Mouse (Mus musculus) adipocyte (in vitro differentiated cells): Measurements from ENCODE around the gene Cyp2a22.
"Not testable (repeated sequence)": the region's sequence is repeated elsewhere in the genome, so short reads cannot be mapped to it uniquely, and the experiment has no call there.

ENCODE experiments used
- DNase-seq: peaks from one replicate; pipeline ENCODE4 v3.0.0-alpha.2; 2016; ENCODE audit warnings: low spot score

Cyp2a22 gene

GRCm38 (mm10) chr7:26939262-26939661, at the start of gene Cyp2a22:
TSS of gene Cyp2a22 (minus strand) at chr7:26939384.
- no peak for DNase-seq

GRCm38 (mm10) chr7:26983151-26983550, 44.0 kb upstream of the Cyp2a22 start:
- not testable (repeated sequence) for DNase-seq

DNA sequence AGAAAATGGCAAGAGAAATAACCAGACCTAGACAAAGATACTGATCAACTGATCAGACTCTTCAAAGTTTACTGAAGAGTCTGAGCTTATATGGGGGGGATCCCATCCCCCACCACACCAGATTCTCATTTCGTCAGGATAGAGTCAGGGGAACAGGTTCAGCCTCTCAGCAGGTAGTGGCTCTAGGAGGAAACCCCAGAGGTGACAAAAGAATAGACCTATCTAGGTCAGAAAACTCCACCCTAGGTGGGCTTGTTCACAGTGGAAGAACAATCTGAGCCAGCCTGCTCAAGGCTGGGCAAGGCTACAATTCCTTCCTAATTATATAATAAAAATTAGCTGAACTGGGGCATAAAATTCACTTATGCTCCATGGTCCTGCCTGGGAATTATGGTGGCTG, 43.4 kb upstream of the Cyp2a22 start:
- no peak for DNase-seq

DNA sequence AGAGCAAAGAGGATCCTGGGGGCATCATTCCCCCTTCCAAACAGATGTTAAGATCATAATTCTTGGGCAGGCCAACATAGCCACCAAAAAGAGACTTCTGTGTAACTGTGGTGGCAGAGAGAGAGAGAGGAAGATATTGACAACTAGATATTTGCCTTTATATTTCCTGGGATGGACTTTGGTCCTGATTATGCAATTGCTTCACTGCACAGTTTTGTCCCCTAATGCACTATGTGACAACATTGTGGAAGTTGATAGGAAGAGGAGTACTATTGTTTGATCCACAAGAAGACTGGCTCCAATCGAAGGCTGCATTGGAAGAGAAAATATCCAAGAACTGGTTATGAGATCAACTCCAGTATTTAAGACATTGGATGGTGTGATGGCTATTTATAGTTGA, 42.8 kb upstream of the Cyp2a22 start:
- DNase-seq: not testable (repeated sequence)

DNA sequence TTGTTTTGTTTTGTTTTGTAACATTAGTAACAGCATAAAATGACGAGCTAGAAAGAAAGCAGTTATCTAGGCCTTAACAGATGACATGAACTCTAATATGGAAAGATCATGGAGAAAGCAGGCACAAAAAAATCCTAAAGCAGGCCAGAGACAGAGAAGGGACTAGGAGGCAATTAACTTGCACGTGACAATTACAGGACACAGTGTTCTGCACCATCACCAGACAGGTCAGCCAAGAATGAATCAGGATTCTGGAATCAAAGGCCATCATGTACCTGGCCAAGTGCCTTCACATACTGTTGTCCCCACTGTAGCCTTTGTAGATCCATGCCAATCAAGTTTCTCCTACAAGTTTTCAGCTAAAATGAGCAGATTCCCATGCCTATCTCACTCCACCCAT, 42.3 kb upstream of the Cyp2a22 start:
- DNase-seq: not testable (repeated sequence)

DNA sequence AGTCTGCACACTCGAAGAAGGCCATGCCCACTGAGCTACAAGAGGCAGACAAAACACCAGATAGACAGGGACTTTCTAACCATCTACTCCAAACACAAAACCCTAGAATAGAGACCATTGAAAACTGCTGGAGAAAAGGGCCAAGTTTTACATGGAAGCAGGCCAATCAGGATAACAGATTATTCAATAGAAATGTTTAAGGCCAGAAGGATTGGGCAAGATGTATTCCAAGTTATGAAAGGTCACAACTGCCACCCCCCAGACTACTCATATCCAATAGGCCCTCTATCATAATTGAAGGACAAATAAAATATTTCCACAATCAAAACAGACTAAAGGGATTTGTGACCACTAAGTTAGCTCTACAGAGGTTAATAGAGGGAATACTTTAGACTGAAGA, 23.2 kb upstream of the Cyp2a22 start:
- DNase-seq: not testable (repeated sequence)

DNA sequence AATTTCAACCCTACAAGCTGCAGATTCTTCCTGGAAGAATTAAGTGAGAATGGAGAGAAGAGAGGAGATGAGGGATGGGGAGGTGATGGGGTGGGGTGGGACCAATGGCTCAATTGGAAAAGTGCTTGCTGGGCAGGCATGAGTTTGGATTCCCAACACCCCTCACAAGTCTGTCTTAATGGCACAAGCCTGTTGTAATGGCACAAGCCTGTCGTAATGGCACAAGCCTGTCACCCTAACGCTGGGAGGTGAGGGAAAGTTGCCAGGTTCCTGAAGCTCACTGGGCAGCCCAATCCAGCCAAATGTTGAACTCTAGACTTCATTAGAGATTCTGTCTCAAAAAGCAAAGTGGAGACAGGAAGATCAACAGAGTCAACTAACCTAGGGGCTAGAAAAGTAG, 14.1 kb upstream of the Cyp2a22 start:
- DNase-seq: not testable (repeated sequence)

DNA sequence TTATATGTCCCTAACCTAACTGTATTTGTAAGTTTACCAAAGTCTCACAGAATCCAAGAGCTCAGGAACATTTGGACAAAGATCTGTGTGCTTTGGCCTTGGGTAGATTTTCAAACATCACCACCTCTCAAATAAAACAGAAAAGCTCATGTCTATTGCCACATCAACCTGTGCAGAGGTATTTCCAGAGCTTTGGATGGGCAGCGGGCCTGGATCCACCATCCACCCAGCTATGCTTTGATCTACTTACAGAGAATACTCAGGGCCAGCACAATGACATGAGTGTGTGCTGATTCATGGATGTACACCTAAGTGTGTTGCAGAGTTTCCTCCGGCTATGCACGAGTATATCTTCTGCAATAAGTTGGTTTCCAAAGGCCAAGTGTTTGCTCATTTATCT, 13.5 kb upstream of the Cyp2a22 start:
- not testable (repeated sequence) for DNase-seq

DNA sequence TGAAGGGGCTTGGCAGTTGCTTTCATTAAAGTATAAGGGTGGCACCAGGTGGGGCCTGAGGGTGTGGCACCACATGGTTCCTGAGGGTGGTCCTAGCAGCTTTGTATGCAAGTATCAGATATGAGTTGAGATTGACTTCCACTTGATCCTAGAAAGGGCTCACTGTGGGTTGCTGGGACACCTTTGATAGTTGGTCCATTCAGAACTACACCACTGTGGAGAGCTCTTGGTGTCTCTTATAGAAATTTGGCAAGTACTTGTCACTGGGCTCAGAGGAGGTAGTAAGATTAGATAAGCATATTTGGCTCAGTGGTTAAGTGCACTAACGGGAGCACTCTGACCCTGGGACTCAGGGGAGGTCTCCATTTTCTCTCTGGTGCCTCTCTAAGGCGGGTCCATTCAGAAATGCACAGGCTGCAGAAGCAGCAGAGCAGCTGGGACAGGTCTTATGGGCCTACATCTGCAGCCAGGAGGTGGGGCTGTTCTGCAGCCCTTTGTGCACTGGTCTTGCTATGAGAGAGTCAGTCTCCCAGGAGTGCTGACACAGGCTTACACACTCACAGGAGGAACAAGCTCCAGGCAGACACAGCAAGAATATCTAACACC, 2.2 kb upstream of the Cyp2a22 start:
- DNase-seq: not testable (repeated sequence)

DNA sequence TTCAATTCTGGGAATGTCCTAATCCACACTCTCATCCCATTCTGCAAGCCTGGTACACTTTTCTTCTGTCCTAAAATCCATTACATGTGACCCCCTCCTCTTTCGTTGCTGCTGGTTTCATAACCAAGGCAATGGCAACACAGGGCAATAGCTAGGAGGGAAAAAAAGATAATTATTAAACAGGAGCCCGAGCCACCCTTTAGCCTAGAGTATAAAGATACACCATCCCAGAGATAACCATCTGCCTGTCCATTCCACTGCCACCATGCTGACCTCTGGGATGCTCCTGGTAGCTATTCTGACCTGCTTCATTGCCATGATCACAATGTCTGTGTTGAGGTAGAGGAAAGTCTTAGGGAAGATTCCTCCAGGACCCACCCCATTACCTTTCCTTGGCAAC, 22.1 kb downstream of the Cyp2a22 start:
- not testable (repeated sequence) for DNase-seq
